Mouse (Mus musculus) erythroid progenitor cell, adult 5-6 weeks (primary cell): Measurements from ENCODE around the gene Acpp. TPM values are rescaled to one million over a fixed set of nuclear protein-coding genes. Genes with fewer than 3 reads are reported as not detected.

Experiments
- ATAC-seq: replicated peaks from 2 replicates; pipeline ENCODE4 v1.8.0; 2016; ENCODE audit warnings: moderate number of reproducible peaks, mild to moderate bottlenecking, moderate TSS enrichment, inconsistent platforms; ENCODE audit not compliant: poor library complexity, low FRiP score, severe bottlenecking
- total RNA-seq, 2 experiments: library from RNA; stranded (forward) in 1 of 2; stranded (reverse) in 1 of 2; fragments of 150-400 nt in 1 of 2; fragments of 186-747, 209-891 nt in 1 of 2; gene quantifications; 2 replicates each; pipeline versions ENCODE4 v1.2.3 to v1.2.4; 2015 to 2017; ENCODE audit warnings: low replicate concordance in 2 of 2

The Acpp gene
- total RNA-seq, 2 experiments from 2014 or later = 2.2 to 3.8 TPM

DNA sequence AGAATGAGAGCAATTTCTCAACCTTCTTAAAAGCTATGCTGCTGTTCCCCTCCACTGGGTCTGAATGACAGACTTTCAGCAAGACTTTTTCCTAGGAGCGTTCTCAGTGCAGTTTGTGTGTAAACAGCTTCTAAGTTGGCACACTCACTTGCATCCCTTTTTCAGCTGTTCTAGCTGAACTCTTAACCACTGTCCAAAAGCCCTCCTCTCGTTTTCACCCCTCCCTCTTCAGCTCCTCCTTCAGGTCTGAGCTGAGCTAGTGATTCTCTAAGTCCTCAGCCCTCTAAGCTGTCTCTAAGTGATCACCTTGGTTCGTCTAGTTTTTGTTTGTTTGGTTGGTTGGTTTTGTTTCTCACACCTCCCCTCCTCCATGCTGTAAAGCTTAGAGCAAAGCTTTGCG, 77.2 kb downstream of the Acpp start:
- ATAC-seq = no peak

- ATAC-seq = no peak
These were observed 81.5 kb downstream of the Acpp start for GRCm38 (mm10) chr9:104256085-104256484.

- ATAC-seq = no peak
These were observed 83.0 kb downstream of the Acpp start for GRCm38 (mm10) chr9:104254408-104255180.

GRCm38 (mm10) chr9:104252637-104253036, 84.9 kb downstream of the Acpp start:
- no peak for ATAC-seq

GRCm38 (mm10) chr9:104251687-104252086, 85.9 kb downstream of the Acpp start:
- no peak for ATAC-seq

DNA sequence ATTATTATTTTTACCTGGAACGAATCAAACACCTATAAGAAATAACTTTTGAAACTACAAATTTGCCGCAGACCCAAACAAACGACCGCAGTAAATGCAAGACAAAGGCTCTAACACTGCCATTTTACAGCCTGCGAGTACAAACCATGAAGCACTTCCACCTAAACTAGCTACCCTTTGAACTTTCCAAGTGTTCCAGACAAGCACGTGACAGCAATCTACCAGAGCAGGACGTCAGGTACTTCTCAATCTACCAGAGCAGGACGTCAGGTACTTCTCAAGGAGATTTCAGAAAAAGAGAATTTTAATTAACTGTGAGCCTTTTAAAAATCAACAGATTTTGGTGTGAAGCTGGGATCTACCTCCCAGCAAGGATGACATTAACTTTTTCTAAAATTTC, 86.4 kb downstream of the Acpp start:
- no peak for ATAC-seq

DNA sequence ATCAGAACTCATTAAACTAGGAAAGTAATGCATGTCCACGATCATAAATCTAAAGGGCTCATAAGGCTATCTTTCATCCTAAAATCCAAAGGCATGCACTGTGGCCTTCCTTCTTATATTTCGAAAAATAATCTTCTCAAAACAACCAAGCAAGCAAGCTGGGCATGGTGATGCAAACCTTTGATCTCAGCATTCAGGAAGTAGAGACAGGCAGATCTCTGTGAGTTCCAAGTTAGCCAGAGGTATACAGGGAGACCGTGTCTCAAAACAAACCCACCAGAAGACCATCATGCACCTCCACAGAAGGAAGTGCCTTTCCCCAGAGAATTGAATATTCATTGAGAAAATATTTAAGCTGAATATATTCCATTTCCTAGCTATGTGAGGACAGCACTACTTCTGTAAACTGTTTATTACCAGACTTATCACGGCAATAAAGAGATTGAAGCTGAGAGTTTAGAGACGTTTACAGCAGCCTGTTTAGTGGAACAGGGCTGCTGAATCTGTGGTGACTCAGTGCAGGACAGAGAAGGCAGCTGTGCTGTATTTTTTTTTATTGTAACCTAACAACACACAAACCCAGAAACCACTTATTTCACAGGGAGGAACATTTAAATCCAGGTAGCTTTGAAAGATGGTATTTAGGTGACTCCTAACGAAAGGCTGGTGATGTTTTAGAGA, 90.1 kb downstream of the Acpp start:
- ATAC-seq = no peak

DNA sequence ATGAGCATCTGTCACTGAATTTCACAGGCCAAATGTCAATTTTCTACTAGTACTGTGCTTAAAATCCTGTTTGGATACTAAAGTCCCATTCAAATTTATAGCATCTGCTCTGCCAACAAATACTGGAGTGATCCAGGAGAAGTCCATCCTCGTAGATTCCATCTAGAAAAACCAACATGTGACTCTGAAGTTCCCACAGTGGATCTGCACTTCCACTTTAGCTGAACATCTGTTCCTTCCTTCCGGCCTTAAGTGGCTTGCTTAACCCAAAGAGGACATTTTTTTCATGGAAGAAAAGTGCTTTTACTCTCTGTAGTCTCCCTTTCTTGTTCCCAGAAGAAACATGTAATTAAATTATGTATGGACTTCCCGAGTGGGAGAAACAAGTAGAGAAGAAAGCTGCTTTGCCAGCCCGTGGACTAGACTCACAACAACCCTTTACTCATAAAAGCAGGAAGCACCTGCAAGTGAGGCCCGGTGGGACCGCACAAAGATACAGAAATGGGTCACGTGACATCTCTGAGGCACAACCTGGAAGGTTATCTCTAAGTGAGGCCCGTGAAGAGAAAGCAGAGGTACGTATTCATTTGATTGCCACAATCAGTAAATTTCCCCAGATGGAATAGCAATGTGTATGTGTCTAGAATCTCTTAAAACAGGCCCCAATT, 93.6 kb downstream of the Acpp start:
- ATAC-seq = no peak

- ATAC-seq = no peak
These were observed 97.4 kb downstream of the Acpp start for GRCm38 (mm10) chr9:104240146-104240545.

- ATAC-seq = no peak
These were observed 98.5 kb downstream of the Acpp start for GRCm38 (mm10) chr9:104239076-104239475.

Other genes with a start within 250 kb of the Acpp start
- gene Ackr4, start 210.8 kb downstream of the Acpp start, total RNA-seq (2015; ENCODE audit: low replicate concordance) = 1.1 and 3.8 TPM in 2 replicates
- 1.1 TPM in 1 of 2 replicates, not detected in the other for gene Ackr4, start 210.8 kb downstream of the Acpp start, total RNA-seq (2017; ENCODE audit: low replicate concordance)
- gene Dnajc13, start 74.8 kb downstream of the Acpp start, total RNA-seq (2015; ENCODE audit: low replicate concordance) = 26.4 and 27.8 TPM in 2 replicates
- 13.4 and 25.8 TPM in 2 replicates for gene Dnajc13, start 74.8 kb downstream of the Acpp start, total RNA-seq (2017; ENCODE audit: low replicate concordance)
- gene Cpne4, start 209.5 kb upstream of the Acpp start, total RNA-seq (2015; ENCODE audit: low replicate concordance) = not detected in 2 replicates
- not detected in 2 replicates for gene Cpne4, start 209.5 kb upstream of the Acpp start, total RNA-seq (2017; ENCODE audit: low replicate concordance)